Mouse (Mus musculus): ENCODE measurements around the gene Ifnl2.
"Not testable (repeated sequence)": the region's sequence is repeated elsewhere in the genome, so short reads cannot be mapped to it uniquely, and the experiment has no call there.

DNA sequence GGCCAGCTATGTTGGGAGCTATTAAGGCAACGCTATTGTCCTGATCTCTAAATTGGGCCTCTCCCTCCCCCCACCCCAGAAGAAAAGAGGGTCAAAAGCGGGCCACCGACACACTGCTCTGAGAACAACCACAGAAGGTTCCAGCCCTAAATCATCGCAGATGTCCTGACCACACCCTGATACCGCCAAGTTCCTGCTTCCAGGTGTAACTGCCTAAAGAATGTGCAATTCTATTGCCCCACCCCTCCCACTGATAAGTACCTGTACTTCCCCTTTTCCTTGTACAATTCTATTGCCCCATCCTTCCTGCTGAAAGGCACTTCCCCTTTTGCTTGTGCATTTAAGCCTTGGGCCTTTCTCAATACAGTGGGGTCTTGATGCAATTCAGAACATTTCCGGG is 28.6 kb upstream of the Ifnl2 start:
- not testable (repeated sequence) for TF ChIP-seq POLR2A, CTCF (IDR thresholded peaks at IDR 0.05; ENCODE audit: extremely low read depth, insufficient read depth, low read length)

Measured in cortical plate, adult 2 months (tissue).